Mouse (Mus musculus) heart, embryonic 14.5 days (tissue): ENCODE data around the gene Gm42417. TPM values are rescaled to one million over a fixed set of nuclear protein-coding genes. Genes with fewer than 3 reads are reported as not detected.

Source experiments
- ATAC-seq: fragments of 200-750 bp; cut with Nextera tagmentation; 2 replicates; pipeline ENCODE4 v1.8.0; 2017; ENCODE audit warnings: low read depth, moderate TSS enrichment; ENCODE audit not compliant: insufficient number of reproducible peaks, insufficient read depth, low FRiP score
- H3K27ac ChIP-seq, 2 experiments: fragments of 200-500 bp in 1 of 2; fragments of 300-500 bp in 1 of 2; sonication (generic) in 1 of 2; replicated peaks in 1 of 2; 2 replicates each; pipeline ENCODE4 v1.5.1; 2012 to 2014; ENCODE audit warnings: low read depth in 2 of 2, low read length in 2 of 2, control low read depth in 1 of 2, mild to moderate bottlenecking in 1 of 2, mixed read lengths in 1 of 2; ENCODE audit not compliant: control insufficient read depth in 1 of 2, insufficient read depth in 1 of 2
- H3K27me3 ChIP-seq: fragments of 300-500 bp; sonication (generic); 2 replicates; pipeline ENCODE4 v1.6.1; 2014; ENCODE audit warnings: mild to moderate bottlenecking, low read length, control low read depth; ENCODE audit not compliant: control insufficient read depth, insufficient read depth
- H3K36me3 ChIP-seq: fragments of 300-500 bp; sonication (generic); 2 replicates; pipeline ENCODE4 v1.6.1; 2014; ENCODE audit warnings: mild to moderate bottlenecking, control low read depth, low read length, mixed read lengths; ENCODE audit not compliant: control insufficient read depth, insufficient read depth
- H3K4me1 ChIP-seq, 2 experiments: fragments of 200-500 bp in 1 of 2; fragments of 300-500 bp in 1 of 2; sonication (generic) in 1 of 2; 2 replicates each; pipeline ENCODE4 v1.6.1; 2012 to 2014; ENCODE audit warnings: low read length in 2 of 2, control low read depth in 1 of 2, mixed read lengths in 1 of 2; ENCODE audit not compliant: control insufficient read depth in 2 of 2, insufficient read depth in 2 of 2
- H3K4me2 ChIP-seq: fragments of 300-500 bp; sonication (generic); 2 replicates; pipeline ENCODE4 v1.6.1; 2014; ENCODE audit warnings: mild to moderate bottlenecking, low read length
- H3K4me3 ChIP-seq, 2 experiments: fragments of 200-500 bp in 1 of 2; fragments of 300-500 bp in 1 of 2; sonication (generic) in 1 of 2; 2 replicates each; pipeline ENCODE4 v1.5.1; 2012 to 2014; ENCODE audit warnings: low read length in 2 of 2, mild to moderate bottlenecking in 2 of 2, control low read depth in 1 of 2, low read depth in 1 of 2, moderate library complexity in 1 of 2; ENCODE audit not compliant: control insufficient read depth in 1 of 2, insufficient read depth in 1 of 2
- H3K9ac ChIP-seq: fragments of 300-500 bp; sonication (generic); 2 replicates; pipeline ENCODE4 v1.6.1; 2014; ENCODE audit warnings: mild to moderate bottlenecking, low read length
- H3K9me3 ChIP-seq: fragments of 300-500 bp; sonication (generic); 2 replicates; pipeline ENCODE4 v1.6.1; 2016; ENCODE audit warnings: low read length, control low read depth; ENCODE audit not compliant: control insufficient read depth
- WGBS: fragments of 180-500 bp; shearing (Covaris S2); extraction: QIAGEN DNeasy Blood & Tissue Kit; methylation state at CpG from one replicate; pipeline ENCODE4 v1.1.7; 2014; 5-methylcytosine and 5-hydroxymethylcytosine counted together
- microRNA-seq: library from miRNA; unstranded; fragments of <30 nt; microRNA quantifications from one replicate; pipeline ENCODE4, GENCODE M21; 2016
- polyA plus RNA-seq: library from polyadenylated mRNA; unstranded; fragments of >200 nt; fragmentation: Nextera tagmentation; extraction: Ambion mirVana; gene quantifications from 2 replicates; pipeline ENCODE4 v1.2.1, GENCODE M21; 2014

The Gm42417 gene
- polyA plus RNA-seq, 1 experiment from 2014 or later: not detected

DNA sequence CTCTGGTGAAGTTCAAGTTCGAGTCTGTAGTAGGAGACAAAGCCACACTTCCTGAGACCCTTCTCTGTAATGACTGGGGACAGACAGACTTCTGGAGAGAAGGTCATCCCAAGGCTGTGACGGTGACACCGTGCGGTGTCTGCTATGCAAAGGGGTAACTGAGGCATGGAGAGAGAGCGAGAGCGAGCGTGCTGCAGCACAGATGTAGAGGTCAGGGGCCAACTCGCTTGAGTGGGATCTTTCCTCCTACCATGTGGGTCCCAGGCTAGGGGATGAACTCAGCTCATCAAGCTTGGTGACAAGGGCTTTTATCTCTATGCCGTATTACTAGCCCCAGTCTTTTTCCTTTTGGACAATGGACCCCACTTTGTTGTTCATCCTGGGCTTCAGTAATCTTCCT lies 52.1 kb downstream of the Gm42417 start:
- no peaks in the 10 kb centered on the region for H3K27me3 ChIP-seq
- no peak overlapping the region for H3K27ac ChIP-seq
- no peak overlapping the region for H3K4me2 ChIP-seq
- ATAC-seq: no peak
- H3K4me1 ChIP-seq: peaks cover 2 to 3% of the 10 kb centered on the region in 2 experiments
- H3K36me3 ChIP-seq: no peaks in the 10 kb centered on the region
- H3K9me3 ChIP-seq: no peaks in the 10 kb centered on the region
- H3K4me3 ChIP-seq: no peak overlapping the region
- 84% methylated on average over 9 of the region's 9 CpGs for WGBS
- no peak overlapping the region for H3K9ac ChIP-seq

DNA sequence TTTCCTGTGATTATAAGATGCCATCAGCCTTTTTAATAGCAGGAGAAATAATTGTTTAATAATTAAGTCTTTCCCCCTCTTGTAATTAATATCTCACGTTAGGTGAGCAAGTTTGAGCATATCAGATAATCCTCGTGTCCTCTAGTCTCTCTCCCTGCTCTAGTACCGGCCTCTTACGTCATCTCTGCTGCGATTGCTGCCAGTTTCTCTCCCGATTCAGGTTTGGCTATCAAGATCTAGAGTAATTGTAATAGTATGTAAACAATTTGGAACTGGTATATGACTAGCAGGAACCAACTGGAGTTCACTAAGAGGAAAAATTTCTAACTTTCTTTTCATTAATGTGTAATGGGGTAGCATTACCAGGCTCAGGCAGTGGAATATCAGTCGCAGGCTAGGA lies 54.1 kb downstream of the Gm42417 start:
- H3K9ac ChIP-seq: no peak overlapping the region

DNA sequence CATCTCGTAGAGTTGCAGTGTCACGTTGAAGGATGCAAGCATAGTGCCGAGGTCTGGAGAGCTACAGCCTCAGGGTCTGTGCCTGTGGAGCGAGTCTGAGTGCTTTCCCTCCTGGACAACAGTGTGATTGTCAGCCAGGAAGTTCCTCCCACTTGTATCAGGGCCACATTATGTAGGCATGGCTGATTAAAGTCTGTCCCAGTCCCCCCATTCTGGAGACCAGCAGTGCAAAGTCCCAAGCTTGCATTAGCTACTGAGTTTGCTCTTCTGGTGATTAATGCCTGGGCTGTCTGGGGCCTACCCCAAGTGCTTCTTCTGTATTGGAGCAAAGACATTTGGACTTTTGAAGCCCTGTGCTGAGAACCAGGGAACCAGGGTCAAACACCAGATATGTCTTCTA lies 55.4 kb downstream of the Gm42417 start:
- H3K4me1 ChIP-seq: no peaks in the 10 kb centered on the region; a peak in 1 of 4 replicates
- no peak overlapping the region for H3K4me3 ChIP-seq
- H3K9me3 ChIP-seq: no peaks in the 10 kb centered on the region
- H3K4me2 ChIP-seq: no peak overlapping the region
- 59% methylated on average over 4 of the region's 4 CpGs for WGBS
- H3K27ac ChIP-seq: no peak overlapping the region
- ATAC-seq: no peak
- H3K9ac ChIP-seq: no peak overlapping the region
- H3K27me3 ChIP-seq: no peaks in the 10 kb centered on the region
- no peaks in the 10 kb centered on the region for H3K36me3 ChIP-seq

More for the DNA sequence above, 54.1 kb downstream of the Gm42417 start:
- Histone ChIP-seq H3K4me1 (no peaks in the 10 kb centered on the region; a peak in 1 of 4 replicates), H3K9me3 (no peaks in the 10 kb centered on the region), H3K4me2 (no peak overlapping the region), H3K27ac (no peak overlapping the region), H3K27me3 (no peaks in the 10 kb centered on the region), H3K4me3 (no peak overlapping the region), H3K36me3 (no peaks in the 10 kb centered on the region)
- WGBS: 57% methylated on average over 7 of the region's 7 CpGs
- ATAC-seq: no peak

Small RNA genes within 50 kb of the gene (microRNA-seq; reads per million reads assigned to microRNA genes)
- gene Gm47280: not detected

Other genes starting within 250 kb of the Gm42417 start
- 10.3 and 12.5 TPM in 2 replicates for gene Arid5a, start 231.7 kb downstream of the Gm42417 start, polyA plus RNA-seq
- 40.8 and 43.4 TPM in 2 replicates for gene Kansl3, start 170.2 kb downstream of the Gm42417 start, polyA plus RNA-seq
- 0.61 and 0.63 TPM in 2 replicates for gene Fer1l5, start 167.1 kb downstream of the Gm42417 start, polyA plus RNA-seq
- 31.0 and 35.7 TPM in 2 replicates for gene Lman2l, start 94.2 kb downstream of the Gm42417 start, polyA plus RNA-seq
- 4.5 and 5.9 TPM in 2 replicates for gene Cnnm4, start 67.8 kb downstream of the Gm42417 start, polyA plus RNA-seq
- gene Cnnm3, start 27.6 kb downstream of the Gm42417 start, polyA plus RNA-seq: 3.7 and 3.9 TPM in 2 replicates
- 18.9 and 19.4 TPM in 2 replicates for gene Ankrd23, start 2.5 kb downstream of the Gm42417 start, polyA plus RNA-seq
- gene Ankrd39, start 8.0 kb upstream of the Gm42417 start, polyA plus RNA-seq: 27.2 and 29.0 TPM in 2 replicates
- 1.3 and 1.6 TPM in 2 replicates for gene Sema4c, start 18.9 kb upstream of the Gm42417 start, polyA plus RNA-seq
- 1.8 and 3.1 TPM in 2 replicates for gene Fam178b, start 143.8 kb upstream of the Gm42417 start, polyA plus RNA-seq
- 1,570 and 1,612 TPM in 2 replicates for gene Cox5b, start 152.0 kb upstream of the Gm42417 start, polyA plus RNA-seq
- 0.18 TPM in 1 of 2 replicates, not detected in the other for gene 4933424G06Rik, start 170.7 kb upstream of the Gm42417 start, polyA plus RNA-seq
- gene Actr1b, start 175.0 kb upstream of the Gm42417 start, polyA plus RNA-seq: 74.4 and 79.1 TPM in 2 replicates
- gene Zap70, start 222.4 kb upstream of the Gm42417 start, polyA plus RNA-seq: 0.20 and 0.23 TPM in 2 replicates